In the genomic region with DNA sequence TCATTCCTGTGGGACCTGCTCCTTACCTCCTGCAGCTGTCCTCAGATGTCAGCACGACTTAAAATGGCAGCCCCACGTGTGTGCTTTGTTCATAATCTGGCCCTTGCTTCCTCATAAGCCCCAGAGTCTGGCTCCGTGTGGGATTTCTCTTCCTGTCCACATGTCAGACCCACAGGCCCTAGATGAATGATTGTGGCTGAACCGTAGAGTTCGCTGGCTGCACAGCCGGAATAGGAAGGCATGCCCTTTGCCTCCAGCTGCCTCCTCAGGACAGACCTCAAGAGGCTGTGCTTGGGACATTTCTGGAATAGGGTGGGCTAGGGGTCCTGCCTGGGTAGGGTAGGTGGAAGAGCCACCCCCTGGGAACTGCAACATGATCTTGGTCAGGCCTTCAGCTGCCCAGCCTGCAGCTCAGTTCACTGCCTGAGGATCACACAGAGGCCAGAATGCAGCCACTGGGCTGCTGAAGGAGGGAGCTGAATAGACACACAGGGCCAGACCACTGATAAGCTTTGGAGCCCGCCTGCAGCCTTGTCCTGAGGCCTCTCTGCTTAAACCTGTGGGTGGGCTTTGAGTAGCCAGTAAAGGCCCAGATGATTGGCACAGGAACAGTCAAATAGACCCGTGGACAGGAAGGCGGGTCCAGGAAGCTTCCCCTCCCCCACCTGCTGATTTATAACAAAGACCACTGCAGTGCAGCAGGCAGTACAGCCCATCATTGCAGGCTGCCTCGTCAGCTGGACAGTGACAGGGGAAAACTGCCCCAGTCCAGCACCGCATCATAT, we compare ENCODE assay signal across 9 mouse cellular contexts. TPM values are rescaled to one million over a fixed set of nuclear protein-coding genes. Genes with fewer than 3 reads are reported as not detected.
DNase-seq lines count a peak whose midpoint lies in the region; ATAC-seq and TF ChIP-seq lines count a peak whose summit lies in the region.
"Had no signal": no experiment of that assay in that cellular context is flagged by ENCODE, and none has a peak within 500 bp of the region (broad histone marks: within the 10 kb centered on the region; RNA-seq: fewer than 3 reads in every experiment).

No protein-coding gene starts in this region.

- H3K36me3 ChIP-seq in hindbrain, embryonic 15.5 days: no peaks in the 10 kb centered on the region
- H3K36me3 ChIP-seq in liver, embryonic 14.5 days (replicated peaks; ENCODE audit: control insufficient read depth, insufficient read depth, low read depth): no peaks in the 10 kb centered on the region
- no peaks in the 10 kb centered on the region for H3K36me3 ChIP-seq in stomach, embryonic 14.5 days (ENCODE audit: control insufficient read depth, insufficient read depth, low read length)

- 9% methylated on average over 11 of the region's 11 CpGs for WGBS in hindbrain, embryonic 15.5 days
- 15% methylated on average over 11 of the region's 11 CpGs for WGBS in liver, embryonic 14.5 days (ENCODE audit: insufficient replicate concordance)
- 14% methylated on average over 11 of the region's 11 CpGs for WGBS in stomach, embryonic 14.5 days

- TF ChIP-seq EP300 in liver, embryonic 14.5 days (IDR thresholded peaks at IDR 0.05; ENCODE audit: low read depth): no peak

- no peak overlapping the region; the same call in 1 of the 2 replicates for H3K9ac ChIP-seq in hindbrain, embryonic 15.5 days
- H3K9ac ChIP-seq in liver, embryonic 14.5 days (replicated peaks): no peak overlapping the region
- 0 out of 2 replicates have a peak overlapping the region, but pooled peaks have one; percentile 1 for H3K9ac ChIP-seq in stomach, embryonic 14.5 days (replicated peaks; ENCODE audit: low read depth, low read length)

- no peaks in the 10 kb centered on the region for H3K9me3 ChIP-seq in hindbrain, embryonic 15.5 days
- no peaks in the 10 kb centered on the region for H3K9me3 ChIP-seq in liver, embryonic 14.5 days (ENCODE audit: control insufficient read depth, low read length)
- H3K9me3 ChIP-seq in stomach, embryonic 14.5 days (ENCODE audit: control insufficient read depth, low read depth, low read length): peaks cover 7% of the 10 kb centered on the region; the same call in 1 of the 2 replicates

- no peaks in the 10 kb centered on the region for H3K27me3 ChIP-seq in hindbrain, embryonic 15.5 days
- no peaks in the 10 kb centered on the region for H3K27me3 ChIP-seq in liver, embryonic 14.5 days (ENCODE audit: control insufficient read depth, insufficient read depth, low read length)
- no peaks in the 10 kb centered on the region for H3K27me3 ChIP-seq in stomach, embryonic 14.5 days (ENCODE audit: control insufficient read depth, insufficient read depth, low read length)
- H3K27me3 ChIP-seq: Patski had no signal

- ATAC-seq in hindbrain, embryonic 15.5 days (ENCODE audit: low FRiP score, low read depth): peak; percentile 77
- ATAC-seq in liver, embryonic 14.5 days (ENCODE audit: insufficient read depth): peak; percentile 34; the same call in 1 of the 2 replicates
- ATAC-seq in stomach, embryonic 14.5 days (ENCODE audit: insufficient number of reproducible peaks, insufficient read depth, low FRiP score, low read depth): peak; percentile 62; the same call in 1 of the 2 replicates
- ATAC-seq: Patski had no signal

- no peak for TF ChIP-seq CTCF in liver, embryonic 14.5 days (IDR thresholded peaks at IDR 0.05; ENCODE audit: low read depth)

- H3K4me3 ChIP-seq in hindbrain, embryonic 15.5 days: no peak overlapping the region
- H3K4me3 ChIP-seq in liver, embryonic 14.5 days (ENCODE audit: insufficient read depth in 1 of 2, low read depth in 2 of 2, low read length in 2 of 2): no peak overlapping the region
- no peak overlapping the region for H3K4me3 ChIP-seq in stomach, embryonic 14.5 days (ENCODE audit: low read depth, low read length)

- H3K4me2 ChIP-seq in hindbrain, embryonic 15.5 days: 0 out of 2 replicates have a peak overlapping the region, but pooled peaks have one; percentile 4
- no peak overlapping the region for H3K4me2 ChIP-seq in liver, embryonic 14.5 days (ENCODE audit: low read depth)
- no peak overlapping the region for H3K4me2 ChIP-seq in stomach, embryonic 14.5 days (replicated peaks; ENCODE audit: low read depth, low read length)

- H3K27ac ChIP-seq in hindbrain, embryonic 15.5 days (replicated peaks): peak overlapping the region; percentile 85
- no peak overlapping the region for H3K27ac ChIP-seq in liver, embryonic 14.5 days
- peak overlapping the region; percentile 74; the same call in 1 of the 2 replicates for H3K27ac ChIP-seq in stomach, embryonic 14.5 days (ENCODE audit: low read length)

- DNase-seq in right cerebral cortex, postnatal 10 days (ENCODE audit: low spot score in 2 of 2): peak; percentile 38 to 43
- no peak for DNase-seq in right cerebral cortex, adult 18-20 months
- no peak for DNase-seq in liver, embryonic 14.5 days (ENCODE audit: low read depth in 3 of 3, low spot score in 3 of 3)
- no peak for DNase-seq in T-cell, adult 2 months (ENCODE audit: low spot score)
- DNase-seq in gastrocnemius, postnatal 4 days (ENCODE audit: low spot score in 2 of 2): no peak
- no peak for DNase-seq in cerebellum, adult 18-20 months

- peaks cover 29% of the 10 kb centered on the region for H3K4me1 ChIP-seq in hindbrain, embryonic 15.5 days (replicated peaks)
- peaks cover 3 to 23% of the 10 kb centered on the region in 2 experiments; a peak in 3 of 4 replicates for H3K4me1 ChIP-seq in liver, embryonic 14.5 days (replicated peaks; ENCODE audit: control insufficient read depth in 2 of 2, insufficient read depth in 2 of 2, low read length in 1 of 2)
- H3K4me1 ChIP-seq in stomach, embryonic 14.5 days (ENCODE audit: control insufficient read depth, insufficient read depth, low read length): peaks cover 38% of the 10 kb centered on the region

RNA-seq across cellular contexts. Expression of gene Bahcc1, which starts 16.0 kb away (rescaled TPM):
- 11.5 and 12.5 TPM in 2 replicates for polyA plus RNA-seq in hindbrain, embryonic 15.5 days (2015; fragmentation: Nextera tagmentation; extraction: Ambion mirVana)
- polyA plus RNA-seq in liver, embryonic 14.5 days (2012; rRNA removed): 1.5 and 1.6 TPM in 2 replicates
- 0.75 and 1.2 TPM in 2 replicates for polyA plus RNA-seq in liver, embryonic 14.5 days (2014; fragmentation: Nextera tagmentation; extraction: Ambion mirVana)
- polyA plus RNA-seq in stomach, embryonic 14.5 days (2014; fragmentation: Nextera tagmentation; extraction: Ambion mirVana): 12.2 and 13.4 TPM in 2 replicates
- total RNA-seq in gastrocnemius, postnatal 4 days (2021): 10 to 100 TPM; 13.6 to 15.1 TPM

Comparison
In these comparisons a context has a peak if more than half of its experiments do, and no peak if none do; other contexts are left out.
1. DNase-seq: peak in right cerebral cortex, postnatal 10 days (2 of 2); none in right cerebral cortex, adult 18-20 months (single experiment), liver, embryonic 14.5 days (0 of 3), T-cell, adult 2 months (single experiment), gastrocnemius, postnatal 4 days (0 of 2) and cerebellum, adult 18-20 months (0 of 2).
2. Peak in every context shown above with its lines, with median percentiles within 50 percentile points of each other: ATAC-seq.